Mouse (Mus musculus) NIH3T3 (cell line): ENCODE measurements around the gene Rapgef6.
A peak's percentile ranks its signal among the peaks of the same experiment; 100 is the strongest.

Experiments
- DNase-seq: peaks from one replicate; pipeline ENCODE4 v3.0.0-alpha.2; 2012; ENCODE audit warnings: low read depth

Gene Rapgef6

DNA sequence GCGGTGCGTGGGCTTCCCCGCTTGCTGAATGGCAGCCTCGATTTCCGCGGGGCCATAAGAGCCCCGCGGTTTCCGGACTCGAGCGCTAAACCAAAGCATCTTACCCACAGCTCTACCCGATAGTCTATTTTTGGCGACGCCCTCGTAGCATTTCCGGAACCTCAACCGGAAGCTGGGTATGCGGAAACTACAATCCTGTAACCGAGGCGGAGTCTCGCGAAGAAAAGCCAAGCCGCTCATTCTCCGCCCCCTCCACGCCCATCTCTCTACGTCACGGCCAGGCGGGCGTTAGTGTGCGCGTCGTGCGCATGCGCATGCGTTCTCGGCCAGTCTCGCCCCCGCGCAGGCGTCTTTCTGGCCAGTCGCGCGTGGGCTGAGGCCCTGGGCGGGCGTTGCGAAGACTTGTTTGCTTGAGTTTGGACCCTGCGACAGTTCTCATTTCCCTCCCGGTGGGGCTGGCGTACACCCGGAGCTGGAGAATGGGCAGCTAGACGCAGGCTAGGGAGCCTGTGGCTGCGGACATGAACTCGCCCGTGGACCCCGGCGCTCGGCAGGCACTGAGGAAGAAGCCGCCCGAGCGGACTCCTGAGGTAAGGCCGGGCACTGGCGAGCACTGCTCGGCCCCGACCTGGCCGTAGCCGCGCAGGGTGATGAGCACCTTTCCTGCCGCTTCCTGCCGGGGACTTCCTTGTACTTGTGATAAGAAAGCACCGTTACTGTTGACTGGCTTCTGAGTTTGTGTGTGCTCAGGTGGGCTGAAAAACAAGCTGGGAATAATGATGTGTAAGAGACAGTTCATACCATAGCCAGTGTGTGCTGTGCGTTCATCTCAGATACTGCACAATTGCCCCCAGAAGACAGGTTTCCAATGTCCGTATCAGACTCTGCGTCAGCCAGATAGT, at the start of gene Rapgef6:
Gene Rapgef6 (plus strand): TSS at position 319 of the 902 bp plus-strand sequence.
- DNase-seq: peak; percentile 100

DNA sequence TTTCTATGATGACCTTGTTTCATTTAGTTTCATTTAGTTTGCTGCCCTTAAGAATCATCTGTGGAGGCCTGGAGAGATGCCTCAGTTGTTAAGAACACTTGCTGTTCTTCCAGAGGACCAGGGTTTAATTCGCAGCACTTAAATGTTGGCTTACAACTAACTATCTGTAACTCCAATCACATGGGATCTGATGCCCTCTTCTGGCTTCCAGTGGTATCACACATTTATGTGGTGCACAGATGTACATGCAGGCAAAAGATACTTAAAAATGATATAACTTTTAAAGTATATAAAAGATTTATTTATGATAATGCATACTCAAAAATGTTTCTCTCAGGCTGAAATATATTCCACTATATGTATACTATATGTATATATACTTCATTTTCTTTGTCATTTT, 44.2 kb upstream of the Rapgef6 start:
- peak; percentile 59 for DNase-seq

DNA sequence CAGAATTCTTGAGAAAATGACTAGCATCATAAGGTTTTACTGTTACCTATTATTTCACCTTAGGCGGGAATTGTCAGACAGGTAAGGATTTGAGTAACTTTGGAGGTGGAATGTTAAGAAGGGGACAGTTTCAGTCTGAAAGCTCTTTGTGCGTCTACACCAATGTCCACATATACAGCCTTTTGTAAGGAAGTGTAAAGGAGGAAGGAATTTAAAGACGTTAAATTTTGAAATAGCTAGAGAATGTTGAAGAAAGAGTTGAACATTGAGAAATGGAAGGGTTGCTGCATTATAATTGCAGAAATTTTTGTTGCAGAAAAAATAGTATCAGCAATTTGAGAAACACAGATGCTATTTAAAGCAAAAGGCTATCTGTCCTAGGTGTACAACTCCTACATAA, 36.6 kb upstream of the Rapgef6 start:
- no peak for DNase-seq

DNA sequence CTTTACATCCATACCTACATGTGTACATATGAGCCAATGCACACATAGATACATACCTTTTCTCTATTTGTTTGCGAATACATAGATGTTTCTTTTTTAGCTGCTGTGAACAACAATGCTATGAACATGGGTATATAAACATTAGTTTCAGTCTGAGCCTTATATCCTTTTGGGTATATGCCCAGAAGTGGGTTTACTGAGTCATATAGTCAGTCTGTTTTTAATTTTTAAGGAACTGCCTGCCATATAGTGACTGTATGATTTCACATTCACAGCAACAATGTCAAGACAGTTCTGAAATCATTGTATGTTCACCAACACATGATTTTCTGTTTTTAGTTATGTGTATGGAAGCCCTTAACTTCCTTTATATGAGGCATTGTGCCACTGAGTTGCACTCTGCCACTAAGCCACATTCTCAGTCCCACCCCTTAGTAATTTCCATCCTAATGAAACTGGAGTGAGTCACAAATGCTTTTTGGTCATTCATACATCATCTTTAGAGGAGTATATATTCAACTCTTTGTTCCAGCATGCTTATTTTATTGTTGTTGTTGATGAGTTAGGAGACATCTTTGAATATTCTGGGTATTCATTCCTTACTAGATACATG, 30.6 kb upstream of the Rapgef6 start:
- DNase-seq: peak; percentile 86

DNA sequence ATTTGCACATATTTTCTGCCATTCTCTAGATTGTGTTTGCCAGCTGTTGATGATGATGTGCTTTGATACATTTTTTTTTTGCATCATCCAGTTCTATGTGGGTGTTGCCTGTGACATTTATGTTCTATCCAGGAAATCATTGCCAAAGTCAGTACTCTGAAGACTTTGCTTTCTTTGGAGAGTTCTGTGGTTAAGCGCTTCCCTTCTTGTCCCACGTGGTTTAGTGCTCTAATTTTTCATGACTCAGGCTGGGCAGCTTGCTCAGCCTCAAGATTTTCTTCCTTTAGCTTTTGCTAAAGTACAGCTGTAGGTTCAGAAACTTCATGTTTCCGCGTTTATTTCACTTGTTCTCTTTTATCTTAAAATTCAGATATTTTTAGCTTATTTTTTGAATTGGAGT, 30.1 kb upstream of the Rapgef6 start:
- peak; percentile 72 for DNase-seq

DNA sequence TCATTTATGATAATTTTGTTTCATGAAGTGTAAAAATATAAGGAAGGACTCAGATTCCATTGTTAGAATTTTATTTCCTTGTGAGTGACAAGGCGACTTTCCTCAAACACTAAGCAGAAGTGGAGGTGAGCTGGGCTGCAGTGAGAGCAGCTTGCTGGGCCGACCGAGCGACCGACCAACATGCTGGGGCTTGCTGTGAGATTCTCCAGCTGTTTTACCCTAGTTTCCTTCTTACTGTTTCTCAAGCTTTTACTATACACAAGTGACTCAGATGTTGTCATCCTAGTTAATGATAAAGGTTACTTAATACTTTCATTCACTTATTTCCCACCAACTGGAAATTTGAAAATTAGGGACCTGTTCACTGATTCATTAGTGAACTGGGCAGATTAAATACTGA, 22.8 kb upstream of the Rapgef6 start:
- no peak for DNase-seq

DNA sequence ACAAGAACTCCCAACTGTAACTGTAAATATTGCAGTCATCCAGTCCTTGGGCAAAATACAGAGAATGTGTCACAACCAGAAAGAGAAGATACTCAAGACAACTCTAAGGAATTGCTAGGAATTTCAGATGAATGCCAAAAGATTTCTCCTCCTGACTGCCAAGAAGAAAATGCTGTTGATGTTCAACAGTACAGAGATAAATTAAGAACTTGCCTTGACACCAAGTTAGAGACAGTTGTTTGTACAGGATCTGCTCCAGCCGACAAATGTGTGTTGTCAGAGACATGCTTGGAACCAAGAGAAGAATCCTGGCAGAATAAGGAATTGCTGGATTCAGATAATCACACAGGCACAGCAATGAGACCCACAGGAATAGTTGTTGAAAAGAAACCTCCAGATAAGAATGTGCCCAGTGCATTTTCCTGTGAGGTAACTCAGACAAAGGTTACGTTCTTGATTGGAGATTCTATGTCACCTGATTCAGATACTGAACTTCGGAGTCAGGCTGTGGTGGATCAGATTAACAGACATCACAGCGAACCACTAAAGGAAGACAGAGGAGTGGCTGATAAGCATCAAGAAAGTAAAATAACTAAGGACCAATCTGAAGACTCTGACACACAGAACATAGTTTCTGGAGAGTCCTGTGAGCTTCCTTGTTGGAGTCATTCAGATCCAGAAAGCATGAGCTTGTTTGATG, 20.0 kb upstream of the Rapgef6 start:
- DNase-seq: peak; percentile 24

DNA sequence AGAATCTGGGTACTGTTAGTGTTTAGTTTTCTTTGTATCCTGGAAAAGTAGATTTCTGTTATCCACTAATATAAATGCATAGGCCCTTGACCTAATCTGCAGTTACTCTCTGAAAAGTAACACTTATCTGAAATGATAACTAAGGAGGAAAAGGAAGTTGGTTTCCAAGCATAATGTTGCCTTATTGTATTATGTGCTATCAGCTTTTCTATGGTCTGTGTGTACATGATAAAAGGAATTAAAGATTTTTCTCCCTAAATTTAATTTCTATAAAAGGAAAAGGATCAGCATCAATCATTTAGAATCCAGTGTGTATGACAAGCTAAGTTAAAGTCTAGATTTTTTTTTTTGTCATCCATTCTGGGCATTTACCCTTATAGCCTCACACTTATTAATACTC, 9.1 kb upstream of the Rapgef6 start:
- no peak for DNase-seq

DNA sequence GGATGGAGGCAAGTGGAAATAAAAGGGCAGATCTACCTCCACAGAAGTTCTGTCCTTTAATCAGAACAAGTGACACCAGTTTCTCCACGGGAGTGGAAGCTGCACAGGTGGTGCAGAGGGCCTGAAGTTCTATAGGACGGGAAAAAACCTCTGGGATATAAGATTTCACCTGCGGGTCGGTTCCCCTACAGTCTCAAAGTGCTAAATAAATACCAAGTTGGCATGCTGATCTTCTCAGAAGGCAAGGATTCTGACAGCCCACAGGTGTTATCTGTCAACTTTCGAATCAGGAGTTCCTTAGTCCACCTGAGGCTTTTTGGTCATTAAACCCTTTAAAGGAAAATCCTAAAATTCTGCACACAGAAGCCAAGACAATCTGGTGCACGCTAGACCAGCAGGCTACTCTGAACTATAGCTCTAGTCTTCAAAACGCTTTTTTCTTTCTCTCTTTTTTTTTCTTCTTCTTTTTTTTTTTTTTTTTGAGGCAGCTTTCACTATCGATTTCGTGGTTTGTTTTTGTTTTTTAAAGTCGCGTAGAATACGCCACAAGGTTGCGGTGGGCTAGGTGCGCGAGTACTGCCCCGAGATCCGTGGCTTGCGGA, 619 bp upstream of the Rapgef6 start:
- DNase-seq: no peak

DNA sequence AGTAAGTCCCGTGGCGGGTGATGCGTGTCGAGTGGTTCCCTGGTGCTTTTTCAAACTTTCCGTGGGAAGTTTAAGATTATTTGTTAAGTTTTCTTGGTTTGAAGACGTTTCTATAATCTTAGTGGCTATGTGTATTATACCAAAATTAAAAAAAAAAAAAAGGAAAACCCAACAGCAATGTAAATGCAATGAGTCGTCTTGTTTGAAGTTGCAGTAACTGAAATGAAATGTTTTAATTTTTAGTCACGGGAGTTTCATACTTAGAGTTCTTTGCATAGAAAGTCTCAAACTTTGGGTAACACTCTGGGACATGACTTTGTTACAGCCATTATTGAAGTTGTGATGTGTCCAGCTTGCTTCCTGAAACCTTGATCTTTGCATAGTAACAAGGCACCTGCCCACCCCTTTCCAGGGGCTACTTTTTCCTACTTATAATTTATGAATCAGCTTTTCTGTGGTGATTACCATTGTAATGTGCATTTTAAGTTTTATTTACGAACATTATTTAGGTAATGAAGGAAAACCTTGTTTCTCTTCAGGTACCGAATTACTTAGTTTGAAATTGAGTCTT, 869 bp downstream of the Rapgef6 start:
- no peak for DNase-seq

DNA sequence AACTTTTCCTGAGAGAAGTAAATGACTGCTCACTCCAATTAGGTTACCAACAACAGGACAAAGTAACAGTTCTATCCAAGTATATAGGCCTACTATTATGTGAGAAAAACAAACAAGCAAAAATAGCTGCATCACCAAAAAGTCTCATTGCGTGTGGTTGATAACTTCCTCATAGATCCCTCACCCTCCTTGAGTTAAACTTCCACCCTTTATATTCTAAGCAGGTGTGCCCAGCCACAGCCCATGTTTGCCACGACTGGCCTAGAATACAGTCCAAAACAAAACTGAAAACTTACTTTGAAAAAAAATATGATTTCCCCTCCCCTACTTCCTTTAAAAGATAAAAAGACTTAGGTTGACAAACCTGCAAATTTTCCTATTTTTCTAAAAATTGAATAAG, 5.4 kb downstream of the Rapgef6 start:
- no peak for DNase-seq

DNA sequence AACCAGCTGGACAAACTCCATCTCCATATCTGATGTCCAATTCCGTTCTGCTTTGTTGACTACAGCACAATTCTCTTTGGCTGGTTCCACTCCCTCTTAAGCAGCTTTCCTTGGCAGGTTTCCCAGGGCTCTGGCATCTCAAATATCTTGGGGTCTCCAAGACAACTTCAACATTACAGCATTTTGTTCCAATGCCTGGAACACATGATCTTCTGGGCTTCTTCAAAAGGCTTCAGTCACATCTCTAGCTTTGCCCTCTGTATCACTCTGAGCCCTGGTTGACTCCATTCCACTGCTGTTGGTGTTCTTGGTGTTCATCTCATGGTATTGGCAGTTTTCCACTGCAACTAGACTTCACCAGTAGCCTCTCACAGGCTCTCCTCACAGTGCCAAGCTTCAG, 7.7 kb downstream of the Rapgef6 start:
- DNase-seq: peak; percentile 89

DNA sequence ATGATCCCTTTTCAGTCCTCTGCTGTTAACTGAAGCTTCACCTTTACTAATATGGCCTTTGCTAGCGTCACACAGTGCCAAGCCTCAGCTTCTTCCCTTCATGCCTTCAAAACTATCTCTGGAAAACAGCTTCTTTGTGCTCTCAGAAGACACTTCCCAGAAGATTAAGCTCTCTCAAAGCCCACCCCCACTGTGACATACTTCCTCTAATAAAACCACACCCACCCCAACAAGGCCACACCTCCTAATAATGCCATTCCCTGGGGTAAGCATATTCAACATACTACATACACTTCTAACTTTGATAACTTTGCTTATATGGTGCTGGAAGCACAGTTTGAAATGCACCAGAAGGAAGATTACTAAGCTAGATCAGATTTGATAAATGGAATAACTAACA, 8.3 kb downstream of the Rapgef6 start:
- no peak for DNase-seq

DNA sequence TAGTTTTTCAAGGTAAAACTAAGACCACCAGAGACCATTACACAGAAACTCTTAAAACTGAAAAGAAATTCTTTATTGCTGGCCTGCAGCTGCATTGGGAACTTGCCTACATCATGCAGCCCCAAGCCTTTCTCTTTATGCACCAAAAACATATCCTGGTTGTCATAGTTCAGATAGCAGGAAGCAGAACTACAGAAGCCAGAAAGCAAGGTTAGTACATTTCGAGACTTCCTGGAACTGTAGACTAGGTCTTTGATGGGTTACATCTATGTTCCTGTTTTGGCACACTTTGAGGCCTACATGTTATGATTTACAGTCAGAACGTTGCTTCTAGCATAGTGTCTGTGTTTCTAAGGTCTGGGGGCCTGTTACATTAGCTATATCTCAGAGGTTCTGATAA, 11.2 kb downstream of the Rapgef6 start:
- DNase-seq: no peak

DNA sequence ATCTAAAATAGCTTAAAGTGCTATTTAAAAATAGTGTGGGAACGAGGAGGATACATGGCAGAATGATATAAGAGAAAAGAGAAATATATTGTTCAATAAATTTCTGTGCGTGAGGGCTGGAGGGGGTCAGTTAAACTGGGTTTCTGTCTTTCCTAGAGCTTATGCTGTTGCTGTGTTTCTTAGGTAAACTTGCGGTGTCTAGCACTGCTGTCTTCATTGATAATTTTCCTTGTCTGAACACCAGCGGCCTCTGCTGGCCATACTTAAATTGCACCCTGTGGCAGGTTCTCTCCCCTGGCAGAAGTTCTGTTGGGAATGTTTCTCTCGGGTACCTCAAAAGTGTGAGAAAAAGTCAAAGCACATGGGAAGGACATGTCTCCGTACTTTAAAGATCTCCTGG, 12.2 kb downstream of the Rapgef6 start:
- DNase-seq: peak; percentile 80

DNA sequence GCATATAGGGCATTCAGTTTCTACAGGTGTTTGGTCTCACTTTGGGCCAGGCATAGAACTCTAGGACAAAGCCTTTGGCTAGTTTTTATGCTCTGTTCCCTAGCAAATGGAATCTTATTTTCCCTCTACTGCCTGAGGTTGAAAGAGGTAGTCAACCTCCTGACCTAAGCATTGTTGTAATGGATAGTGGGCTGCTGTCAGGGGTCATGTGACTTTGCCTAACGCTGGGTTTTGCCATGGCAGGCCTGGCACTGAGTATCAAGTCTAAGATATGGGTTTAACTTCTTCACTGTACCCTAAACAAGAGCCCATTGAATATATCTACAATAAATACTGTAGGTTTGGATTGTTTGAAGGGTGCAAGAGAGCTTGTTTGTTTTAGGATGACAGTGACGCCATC, 16.4 kb downstream of the Rapgef6 start:
- no peak for DNase-seq

DNA sequence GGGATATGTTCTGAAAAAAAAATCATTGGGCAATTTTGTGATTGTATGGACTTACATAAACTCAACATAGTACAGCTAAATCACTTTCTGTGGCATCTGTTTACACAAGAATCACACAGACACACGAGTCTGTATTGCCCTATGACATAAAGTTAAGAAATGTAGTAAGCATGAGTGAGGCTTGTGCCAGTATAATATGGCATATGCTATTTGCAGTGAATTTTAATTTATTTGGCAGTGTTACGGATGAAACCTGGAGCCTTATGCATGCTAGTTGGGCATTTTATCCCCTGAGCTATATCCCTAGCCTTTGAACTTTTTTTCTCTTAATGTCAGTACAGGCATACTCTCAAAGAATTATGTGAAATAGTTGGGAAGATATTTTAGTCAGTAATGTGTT, 16.8 kb downstream of the Rapgef6 start:
- no peak for DNase-seq

DNA sequence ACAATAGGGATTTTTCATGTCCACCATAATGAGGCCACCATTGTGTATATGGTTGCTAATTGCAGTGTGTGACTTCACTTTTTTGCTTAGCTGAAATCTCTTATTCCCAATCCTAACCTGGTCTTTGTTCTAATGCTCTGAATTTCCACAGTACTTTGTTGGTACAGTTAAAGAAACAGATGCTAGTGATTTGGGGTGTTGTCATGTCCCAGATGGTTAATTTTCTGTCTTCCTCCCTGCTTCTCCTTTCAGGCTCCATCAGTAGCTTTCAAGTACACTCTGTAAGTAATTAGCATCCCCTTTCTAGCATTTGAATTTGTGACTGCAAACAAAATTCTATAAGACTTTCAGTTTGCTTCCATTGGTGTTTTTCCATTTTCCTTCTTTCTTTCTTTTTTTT, 17.7 kb downstream of the Rapgef6 start:
- DNase-seq: no peak

DNA sequence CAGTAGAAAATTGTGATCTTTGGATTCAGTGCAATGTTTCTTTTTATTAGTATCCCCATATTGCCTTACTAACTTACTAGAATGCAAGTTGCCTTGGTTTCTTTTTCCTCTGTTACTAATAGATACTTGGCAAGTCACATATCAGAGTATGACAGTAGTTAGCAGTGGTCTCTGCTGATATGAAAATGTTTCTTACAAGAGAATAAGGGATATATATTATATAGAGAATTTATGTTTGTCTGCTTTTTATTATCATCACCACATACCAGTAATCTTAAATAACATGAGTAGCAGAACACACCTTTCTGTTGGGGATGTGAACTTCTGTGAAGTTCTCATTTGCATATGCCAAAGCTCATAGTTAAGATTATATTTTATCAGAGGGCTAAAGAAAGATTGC, 19.8 kb downstream of the Rapgef6 start:
- DNase-seq: no peak

DNA sequence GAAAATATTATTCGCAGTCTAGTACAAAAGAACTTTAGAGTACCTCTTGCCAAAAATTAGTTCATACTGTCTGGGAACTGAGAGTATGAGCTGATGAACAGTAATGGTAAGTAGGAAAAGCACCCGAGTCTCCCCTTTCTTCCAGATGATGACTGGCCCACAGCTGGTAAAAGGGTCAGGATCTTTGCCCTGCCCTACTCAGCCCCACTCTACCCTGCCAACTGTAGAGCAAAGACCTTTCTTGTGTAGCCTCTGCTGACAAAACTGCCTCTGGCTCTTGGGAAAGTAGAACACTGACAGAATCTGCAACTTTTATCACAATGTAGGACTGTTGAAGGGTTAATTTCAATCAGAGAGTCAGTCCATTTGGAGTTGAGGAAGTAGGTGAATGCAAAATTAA, 32.3 kb downstream of the Rapgef6 start:
- DNase-seq: no peak

DNA sequence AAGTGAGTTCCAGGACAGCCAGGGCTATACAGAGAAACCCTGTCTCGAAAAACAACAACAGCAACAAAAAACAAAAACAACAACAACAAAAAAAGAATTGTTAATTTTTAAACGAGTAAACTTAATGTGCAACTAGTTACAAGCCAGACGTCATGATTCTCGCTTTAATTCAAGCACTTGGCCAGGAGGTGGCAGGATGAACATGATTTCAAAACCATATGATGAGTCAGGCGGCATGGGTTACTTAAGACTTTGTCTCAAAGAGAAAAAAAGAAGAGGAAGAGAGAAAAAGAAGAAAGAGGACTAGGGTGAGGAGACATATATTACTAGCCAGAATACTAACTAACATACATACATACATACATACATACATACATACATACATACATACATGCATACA, 40.1 kb downstream of the Rapgef6 start:
- DNase-seq: peak; percentile 78

DNA sequence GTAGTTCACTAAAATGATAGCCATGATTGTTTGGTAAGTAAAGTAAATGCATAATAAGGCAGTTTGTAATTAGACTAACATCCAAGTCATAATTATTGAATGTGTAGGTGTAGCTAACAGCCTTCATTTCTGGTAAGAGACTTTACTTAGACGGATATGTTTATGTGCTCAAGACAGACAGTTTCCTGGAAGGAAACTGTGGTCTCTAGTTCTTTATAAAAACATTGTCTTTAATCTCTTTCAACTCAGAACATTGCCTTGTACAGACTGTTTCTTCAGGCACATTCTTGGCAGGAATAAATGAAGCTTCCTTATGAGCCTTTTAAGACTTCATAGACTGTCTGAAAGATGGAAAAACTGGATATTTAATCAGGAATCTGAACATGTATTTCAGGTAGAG, 45.3 kb downstream of the Rapgef6 start:
- no peak for DNase-seq
